Mouse (Mus musculus) hindbrain, embryonic 11.5 days (tissue): ENCODE measurements at regions not wholly inside any gene's neighbourhood (a gene's known extent, or its start where the extent isn't known, plus 50 kb on each side); places are given as distances from the start of the nearest gene placed in this dataset.

Experiments used
- ATAC-seq: fragments of 200-750 bp; cut with Nextera tagmentation; 2 replicates; pipeline ENCODE4 v1.8.0; 2017; ENCODE audit warnings: mild to moderate bottlenecking, moderate TSS enrichment, moderate library complexity; ENCODE audit not compliant: low FRiP score
- DNase-seq: peaks from one replicate; pipeline ENCODE4 v3.0.0-alpha.2; 2015; ENCODE audit warnings: low spot score
- H3K27ac ChIP-seq: fragments of 300-500 bp; sonication (generic); 2 replicates; pipeline ENCODE4 v1.5.1; 2014; ENCODE audit warnings: mild to moderate bottlenecking, low read depth, low read length
- H3K27me3 ChIP-seq: fragments of 300-500 bp; sonication (generic); 2 replicates; pipeline ENCODE4 v1.6.1; 2014; ENCODE audit warnings: mild to moderate bottlenecking, low read length, moderate library complexity, mixed read lengths; ENCODE audit not compliant: control insufficient read depth, insufficient read depth
- H3K36me3 ChIP-seq: fragments of 300-500 bp; sonication (generic); 2 replicates; pipeline ENCODE4 v1.6.1; 2014; ENCODE audit warnings: mild to moderate bottlenecking, low read length, moderate library complexity, mixed read lengths; ENCODE audit not compliant: control insufficient read depth, insufficient read depth
- H3K4me1 ChIP-seq: fragments of 300-500 bp; sonication (generic); replicated peaks from 2 replicates; pipeline ENCODE4 v1.6.1; 2014; ENCODE audit warnings: low read length, mixed read lengths; ENCODE audit not compliant: control insufficient read depth, insufficient read depth
- H3K4me2 ChIP-seq: fragments of 300-500 bp; sonication (generic); replicated peaks from 2 replicates; pipeline ENCODE4 v1.6.1; 2014; ENCODE audit warnings: mild to moderate bottlenecking, low read depth, low read length
- H3K4me3 ChIP-seq: fragments of 300-500 bp; sonication (generic); 2 replicates; pipeline ENCODE4 v1.5.1; 2014; ENCODE audit warnings: low read depth, low read length
- H3K9ac ChIP-seq: fragments of 300-500 bp; sonication (generic); 2 replicates; pipeline ENCODE4 v1.6.1; 2014; ENCODE audit warnings: low read depth, low read length
- H3K9me3 ChIP-seq: fragments of 300-500 bp; sonication (generic); 2 replicates; pipeline ENCODE4 v1.6.1; 2016; ENCODE audit warnings: low read length; ENCODE audit not compliant: control insufficient read depth
- WGBS: fragments of 180-500 bp; shearing (Covaris S2); extraction: QIAGEN DNeasy Blood & Tissue Kit; methylation state at CpG from one replicate; pipeline ENCODE4 v1.1.7; 2014; 5-methylcytosine and 5-hydroxymethylcytosine counted together

DNA sequence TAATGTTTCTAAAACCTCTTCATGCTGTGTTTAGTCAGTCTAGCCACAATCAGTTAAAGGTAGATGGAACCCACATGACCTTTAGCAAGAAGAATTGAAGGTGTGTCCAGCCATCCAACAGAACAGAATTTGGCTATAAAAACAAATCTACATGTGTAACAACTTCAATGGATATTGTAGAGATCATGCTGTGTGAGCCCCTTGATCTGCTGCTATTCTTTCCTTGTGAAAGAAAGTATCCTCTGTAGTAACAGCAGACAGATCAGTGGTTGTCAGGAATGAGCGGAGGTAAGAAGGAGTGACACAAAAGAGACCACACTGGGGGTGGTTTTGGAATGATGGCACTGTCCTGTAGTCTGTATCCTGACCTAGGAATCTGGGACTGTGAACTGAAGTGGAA, 156.3 kb downstream of the Gm12728 start:
- no peak overlapping the region for H3K27ac ChIP-seq
- H3K27me3 ChIP-seq: no peaks in the 10 kb centered on the region
- no peaks in the 10 kb centered on the region for H3K36me3 ChIP-seq
- H3K4me2 ChIP-seq: no peak overlapping the region
- no peak overlapping the region for H3K9ac ChIP-seq
- H3K4me1 ChIP-seq: no peaks in the 10 kb centered on the region
- H3K9me3 ChIP-seq: no peaks in the 10 kb centered on the region
- no peak for DNase-seq
- ATAC-seq: no peak
- no peak overlapping the region for H3K4me3 ChIP-seq
- WGBS: 62% methylated on average over 1 of the region's 1 CpGs

DNA sequence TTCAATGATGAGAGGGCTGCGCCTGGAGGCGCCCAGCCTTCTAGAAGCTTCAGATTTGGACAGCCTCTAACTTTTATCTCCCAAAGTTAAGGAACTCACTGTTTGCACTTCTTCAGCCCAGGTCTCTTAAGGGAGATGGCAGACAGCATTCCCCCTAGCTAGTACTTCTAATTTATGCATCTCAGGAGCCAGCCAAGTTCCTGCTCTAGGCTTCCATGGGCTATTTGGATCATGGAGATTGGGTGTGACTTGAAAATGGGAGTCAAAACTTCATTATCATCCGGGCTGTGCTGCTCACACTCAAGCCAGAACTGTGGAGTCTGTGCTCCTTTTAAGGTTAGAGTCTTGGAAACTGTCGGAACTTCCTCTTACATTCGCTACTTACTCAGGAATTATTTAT, 158.7 kb downstream of the Gm12728 start:
- no peak overlapping the region for H3K27ac ChIP-seq
- WGBS: 91% methylated on average over 5 of the region's 5 CpGs
- no peak for ATAC-seq
- no peaks in the 10 kb centered on the region for H3K9me3 ChIP-seq
- H3K27me3 ChIP-seq: no peaks in the 10 kb centered on the region
- H3K9ac ChIP-seq: no peak overlapping the region
- no peak overlapping the region for H3K4me2 ChIP-seq
- no peak overlapping the region for H3K4me3 ChIP-seq
- H3K4me1 ChIP-seq: no peaks in the 10 kb centered on the region
- no peak for DNase-seq
- no peaks in the 10 kb centered on the region for H3K36me3 ChIP-seq

DNA sequence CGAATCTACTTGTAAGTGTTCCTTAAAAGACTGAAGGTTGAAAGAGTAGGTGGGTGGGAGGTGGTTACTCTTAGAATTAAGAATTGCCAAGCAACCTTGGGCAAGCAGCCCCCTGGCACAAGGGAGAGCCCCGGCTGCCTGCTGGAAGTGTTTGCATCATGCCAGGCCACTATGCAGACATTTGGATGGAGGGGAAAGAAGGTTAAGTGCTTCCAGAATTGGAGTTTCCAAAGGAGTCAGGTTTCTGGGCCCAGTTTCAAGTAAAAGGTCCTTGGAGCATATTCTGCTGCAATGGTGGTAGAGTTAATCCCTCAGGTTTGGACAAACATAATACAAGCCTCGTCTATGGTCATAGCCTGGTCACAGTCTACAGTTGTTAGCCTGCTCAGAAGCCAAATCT, 162.7 kb downstream of the Gm12728 start:
- no peak overlapping the region for H3K27ac ChIP-seq
- H3K4me2 ChIP-seq: no peak overlapping the region
- H3K27me3 ChIP-seq: no peaks in the 10 kb centered on the region
- no peak for DNase-seq
- H3K9ac ChIP-seq: no peak overlapping the region
- ATAC-seq: no peak
- H3K9me3 ChIP-seq: no peaks in the 10 kb centered on the region
- WGBS: 87% methylated on average over 3 of the region's 3 CpGs
- H3K4me3 ChIP-seq: no peak overlapping the region
- no peaks in the 10 kb centered on the region for H3K36me3 ChIP-seq
- no peaks in the 10 kb centered on the region for H3K4me1 ChIP-seq

DNA sequence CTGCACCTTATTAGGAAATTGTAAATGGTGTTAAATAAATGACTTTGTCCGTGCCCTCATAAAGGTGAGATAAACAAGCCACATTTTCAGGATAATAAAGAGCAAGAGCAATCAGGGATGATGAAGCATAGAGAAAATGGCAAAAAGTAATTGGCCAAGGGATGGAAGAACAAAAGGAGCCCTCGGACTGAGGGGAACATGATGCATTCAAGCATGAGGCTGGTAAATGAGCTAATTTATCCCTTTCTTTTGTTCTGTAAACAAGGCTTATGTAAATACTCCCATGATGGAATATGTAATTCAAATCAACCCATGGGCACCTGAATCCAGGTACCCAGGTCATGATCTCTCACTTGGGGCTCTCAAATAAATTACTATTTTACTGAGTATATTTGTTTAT, 166.8 kb downstream of the Gm12728 start:
- no peak for ATAC-seq
- Histone ChIP-seq H3K4me1 (no peaks in the 10 kb centered on the region), H3K27me3 (no peaks in the 10 kb centered on the region), H3K27ac (no peak overlapping the region), H3K4me3 (no peak overlapping the region), H3K9ac (no peak overlapping the region), H3K36me3 (no peaks in the 10 kb centered on the region), H3K4me2 (no peak overlapping the region), H3K9me3 (no peaks in the 10 kb centered on the region)
- no peak for DNase-seq
- WGBS: 65% methylated on average over 2 of the region's 2 CpGs

DNA sequence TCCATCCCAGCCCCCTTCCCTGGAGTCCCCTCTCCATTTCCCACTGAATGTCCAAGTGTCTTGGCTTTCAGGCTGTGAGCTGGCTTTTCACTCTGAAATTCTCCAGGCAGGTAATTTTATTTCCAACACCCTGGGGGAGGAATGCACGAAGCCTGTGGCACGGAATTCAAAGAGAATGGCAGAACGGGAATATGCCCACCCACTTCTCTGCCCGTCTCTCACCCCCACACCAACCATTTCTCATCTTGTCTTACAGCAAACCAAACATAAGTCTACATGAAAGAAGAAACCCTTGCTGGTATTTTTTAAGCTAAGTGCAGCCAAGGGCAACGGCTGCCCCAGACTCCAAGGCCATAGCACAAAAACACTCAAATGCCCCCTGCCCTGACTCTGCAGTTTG, 168.7 kb downstream of the Gm12728 start:
- DNase-seq (no peak), ATAC-seq (no peak)
- Histone ChIP-seq H3K4me1 (no peaks in the 10 kb centered on the region), H3K27ac (no peak overlapping the region), H3K4me2 (no peak overlapping the region), H3K27me3 (no peaks in the 10 kb centered on the region), H3K9me3 (no peaks in the 10 kb centered on the region), H3K36me3 (no peaks in the 10 kb centered on the region), H3K4me3 (no peak overlapping the region), H3K9ac (no peak overlapping the region)
- WGBS: 80% methylated on average over 5 of the region's 5 CpGs

DNA sequence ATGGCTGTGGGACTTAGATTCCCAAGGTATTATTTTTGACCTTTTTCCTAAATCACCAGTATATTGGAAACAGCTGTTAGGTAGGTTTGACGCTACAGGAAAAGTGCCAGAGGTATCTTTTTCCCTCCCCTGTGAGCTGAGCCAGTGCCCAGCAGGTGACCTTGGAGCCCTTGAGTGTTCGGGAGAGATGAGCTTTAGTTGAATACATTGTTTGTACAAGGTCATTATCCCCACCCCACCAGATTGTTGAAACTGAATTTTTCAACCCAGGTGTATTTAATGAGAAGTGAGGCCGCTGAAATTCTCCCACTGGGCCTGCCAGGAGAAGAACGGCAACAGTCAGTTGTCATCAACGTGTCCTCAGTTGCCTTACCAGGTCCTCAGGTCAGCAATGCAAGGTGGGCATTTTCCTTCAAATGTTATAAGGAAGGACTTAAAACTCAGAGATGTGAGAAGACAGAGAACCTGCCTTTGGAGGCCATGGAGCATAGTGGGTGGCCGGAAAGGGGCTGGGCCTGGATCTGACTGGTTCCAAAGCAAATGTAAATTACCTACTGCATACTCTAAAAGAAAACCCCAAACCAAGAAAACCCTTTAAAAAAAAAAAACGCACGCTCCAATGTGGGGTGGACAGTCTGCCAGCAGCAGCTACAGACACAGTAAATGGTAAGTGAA, 172.2 kb downstream of the Gm12728 start:
- no peaks in the 10 kb centered on the region for H3K27me3 ChIP-seq
- no peaks in the 10 kb centered on the region for H3K4me1 ChIP-seq
- H3K4me3 ChIP-seq: no peak overlapping the region
- no peaks in the 10 kb centered on the region for H3K36me3 ChIP-seq
- ATAC-seq (no peak), DNase-seq (no peak)
- H3K27ac ChIP-seq: no peak overlapping the region
- H3K9me3 ChIP-seq: no peaks in the 10 kb centered on the region
- 57% methylated on average over 8 of the region's 8 CpGs for WGBS
- no peak overlapping the region for H3K9ac ChIP-seq
- no peak overlapping the region for H3K4me2 ChIP-seq

DNA sequence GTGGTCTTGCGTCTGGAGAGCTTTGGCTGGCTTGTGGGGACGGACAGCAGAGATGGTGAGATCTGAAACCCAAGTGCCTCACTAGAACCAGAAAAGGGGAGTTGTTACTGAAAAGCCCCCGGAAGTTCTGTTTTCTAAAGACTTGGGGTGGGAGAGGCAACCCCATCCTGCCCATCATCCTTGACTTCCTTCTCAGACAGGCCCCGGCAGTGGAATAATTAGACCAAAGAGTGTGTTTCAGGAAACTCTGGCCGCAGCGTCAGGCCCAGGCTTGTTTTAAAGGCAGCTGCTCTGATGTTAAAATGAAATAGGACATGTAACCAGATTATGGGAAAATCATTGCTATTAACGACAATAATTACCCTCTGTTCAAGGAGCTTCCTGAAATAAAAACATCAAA, 172.9 kb downstream of the Gm12728 start:
- H3K36me3 ChIP-seq: no peaks in the 10 kb centered on the region
- H3K27me3 ChIP-seq: no peaks in the 10 kb centered on the region
- 81% methylated on average over 7 of the region's 7 CpGs for WGBS
- ATAC-seq: no peak
- no peak overlapping the region for H3K4me3 ChIP-seq
- H3K27ac ChIP-seq: no peak overlapping the region
- H3K4me1 ChIP-seq: no peaks in the 10 kb centered on the region
- no peak overlapping the region for H3K4me2 ChIP-seq
- DNase-seq: no peak
- H3K9me3 ChIP-seq: no peaks in the 10 kb centered on the region
- no peak overlapping the region for H3K9ac ChIP-seq

DNA sequence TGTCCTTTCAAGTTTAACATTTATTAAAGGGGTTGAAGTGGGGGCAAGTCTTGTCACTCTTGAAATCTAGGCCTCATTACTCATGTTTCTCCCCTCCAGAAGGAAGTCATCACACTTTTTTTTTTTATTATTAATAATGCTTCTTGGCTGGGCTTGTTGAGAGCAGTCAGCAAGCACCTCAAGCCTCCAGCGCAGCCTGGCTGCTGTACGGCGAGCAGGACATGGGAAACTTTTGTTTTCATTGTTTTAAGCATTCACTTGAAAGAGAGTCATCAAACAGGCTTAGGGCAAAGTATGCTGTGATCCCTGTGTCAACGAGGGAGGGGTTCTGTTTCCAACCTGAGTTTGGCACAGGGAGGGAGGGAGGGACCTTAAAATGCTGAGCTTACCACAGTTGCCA, 178.7 kb downstream of the Gm12728 start:
- 52% methylated on average over 4 of the region's 4 CpGs for WGBS
- DNase-seq: no peak
- no peak overlapping the region for H3K4me3 ChIP-seq
- H3K27ac ChIP-seq: no peak overlapping the region
- no peak overlapping the region for H3K9ac ChIP-seq
- H3K4me1 ChIP-seq: no peaks in the 10 kb centered on the region
- H3K9me3 ChIP-seq: no peaks in the 10 kb centered on the region
- no peak for ATAC-seq
- no peaks in the 10 kb centered on the region for H3K36me3 ChIP-seq
- H3K27me3 ChIP-seq: no peaks in the 10 kb centered on the region
- H3K4me2 ChIP-seq: no peak overlapping the region

DNA sequence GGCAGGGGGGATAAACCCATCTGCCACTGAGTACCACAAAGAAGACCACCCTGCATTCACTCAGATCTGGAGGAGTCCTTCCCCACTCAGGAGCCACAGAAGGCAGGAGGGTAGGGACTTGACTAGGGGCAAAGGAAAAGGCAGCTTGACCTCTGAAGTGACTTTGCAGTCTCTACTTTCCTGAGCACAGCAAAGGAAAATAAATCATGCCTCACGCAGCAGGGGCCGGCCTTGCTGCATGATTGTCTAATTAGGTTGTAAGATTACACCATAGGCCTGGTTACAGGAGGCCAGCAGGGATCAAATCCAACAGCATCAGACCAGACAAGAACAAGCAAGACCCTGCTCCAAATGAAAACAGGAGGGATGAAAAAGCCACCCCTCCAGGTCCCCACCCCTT, 180.0 kb downstream of the Gm12728 start:
- H3K4me2 ChIP-seq: no peak overlapping the region
- H3K36me3 ChIP-seq: no peaks in the 10 kb centered on the region
- no peaks in the 10 kb centered on the region for H3K27me3 ChIP-seq
- H3K27ac ChIP-seq: no peak overlapping the region
- DNase-seq: peak; percentile 27
- H3K9me3 ChIP-seq: no peaks in the 10 kb centered on the region
- ATAC-seq: no peak
- H3K4me3 ChIP-seq: no peak overlapping the region
- H3K4me1 ChIP-seq: no peaks in the 10 kb centered on the region
- WGBS: 61% methylated on average over 2 of the region's 2 CpGs
- H3K9ac ChIP-seq: no peak overlapping the region
